Mouse (Mus musculus) CH12.LX (cell line): Measurements from ENCODE around the gene Ap2b1. TPM values are rescaled to one million over a fixed set of nuclear protein-coding genes. Genes with fewer than 3 reads are reported as not detected.

ENCODE experiments used
- DNase-seq: peaks from one replicate; pipeline ENCODE4 v3.0.0-alpha.2; 2013; ENCODE audit errors: extremely low read depth
- H3K27ac ChIP-seq: 2 replicates; pipeline ENCODE4 v1.5.1; 2012; ENCODE audit warnings: low read depth, mild to moderate bottlenecking, control low read depth, moderate library complexity; ENCODE audit not compliant: insufficient read depth
- H3K27me3 ChIP-seq: replicated peaks from 2 replicates; pipeline ENCODE3; 2012; ENCODE audit warnings: inconsistent platforms
- H3K36me3 ChIP-seq, 2 experiments: replicated peaks in 1 of 2; 2 replicates each; pipeline versions ENCODE3 to v1.6.1; 2012; ENCODE audit warnings: inconsistent platforms in 1 of 2, low read length in 1 of 2, mild to moderate bottlenecking in 1 of 2, mixed read lengths in 1 of 2, moderate library complexity in 1 of 2; ENCODE audit not compliant: control insufficient read depth in 1 of 2, insufficient read depth in 1 of 2
- H3K4me1 ChIP-seq, 2 experiments: 2 replicates each; pipeline ENCODE4 v1.6.1; 2012; ENCODE audit warnings: inconsistent platforms in 1 of 2, moderate library complexity in 1 of 2; ENCODE audit not compliant: insufficient read depth in 2 of 2, control insufficient read depth in 1 of 2
- H3K4me2 ChIP-seq: 2 replicates; pipeline ENCODE4 v1.6.1; 2012; ENCODE audit warnings: low read depth, mild to moderate bottlenecking, control low read depth; ENCODE audit not compliant: poor library complexity, insufficient read depth, severe bottlenecking
- H3K4me3 ChIP-seq, 3 experiments: fragments of 150-350 bp in 1 of 3; sonication (generic) in 1 of 3; replicated peaks in 1 of 3; 2 replicates each; pipeline versions ENCODE3 to v1.5.1; 2011 to 2012; ENCODE audit warnings: low read depth in 2 of 3, low read length in 2 of 3, mild to moderate bottlenecking in 2 of 3, moderate library complexity in 2 of 3, control low read depth in 1 of 3, improper control_type of control experiment in 1 of 3, inconsistent platforms in 1 of 3, mixed read lengths in 1 of 3; ENCODE audit not compliant: poor library complexity in 1 of 3
- H3K79me2 ChIP-seq: replicated peaks from 2 replicates; pipeline ENCODE4 v1.6.1; 2012; ENCODE audit warnings: mild to moderate bottlenecking, moderate library complexity; ENCODE audit not compliant: control insufficient read depth, poor library complexity, insufficient read depth, severe bottlenecking; ENCODE audit errors: extremely low read depth
- H3K9ac ChIP-seq: 2 replicates; pipeline ENCODE4 v1.6.1; 2012; ENCODE audit warnings: low read depth, mild to moderate bottlenecking, control low read depth, moderate library complexity; ENCODE audit not compliant: insufficient read depth
- H3K9me3 ChIP-seq: replicated peaks from 2 replicates; pipeline ENCODE3; 2012; ENCODE audit warnings: low read length, inconsistent platforms, mixed read lengths
- BHLHE40 ChIP-seq: IDR thresholded peaks from 2 replicates; pipeline ENCODE4 v1.6.1; 2011; ENCODE audit warnings: mild to moderate bottlenecking, low read depth, low read length, improper control_type of control experiment
- CHD1 ChIP-seq: IDR thresholded peaks from 2 replicates; pipeline ENCODE4 v1.6.1; 2012; ENCODE audit warnings: low read depth, low read length, improper control_type of control experiment, inconsistent platforms
- CHD2 ChIP-seq: IDR thresholded peaks from 2 replicates; pipeline ENCODE4 v1.6.1; 2011; ENCODE audit warnings: low read length, improper control_type of control experiment
- CTCF ChIP-seq, 2 experiments: IDR thresholded peaks in 1 of 2; conservative IDR thresholded peaks in 1 of 2; 2 replicates each; pipeline ENCODE4 v1.5.1; 2011 to 2012; ENCODE audit warnings: low read depth in 2 of 2, low read length in 2 of 2, improper control_type of control experiment in 1 of 2, inconsistent platforms in 1 of 2, mild to moderate bottlenecking in 1 of 2, moderate library complexity in 1 of 2
- E2F4 ChIP-seq: IDR thresholded peaks from 2 replicates; pipeline ENCODE4 v1.6.1; 2011; ENCODE audit warnings: low read depth, low read length, improper control_type of control experiment; ENCODE audit not compliant: insufficient replicate concordance
- ELF1 ChIP-seq: IDR thresholded peaks from 2 replicates; pipeline ENCODE4 v1.6.1; 2014; ENCODE audit warnings: low read depth, mild to moderate bottlenecking, inconsistent platforms, low read length, improper control_type of control experiment
- GABPA ChIP-seq: IDR thresholded peaks from 2 replicates; pipeline ENCODE4 v1.6.1; 2012; ENCODE audit warnings: low read depth, low read length, improper control_type of control experiment, inconsistent platforms; ENCODE audit not compliant: insufficient replicate concordance
- HCFC1 ChIP-seq: IDR thresholded peaks from 2 replicates; pipeline ENCODE4 v1.6.1; 2012; ENCODE audit warnings: low read depth, mild to moderate bottlenecking, inconsistent platforms, low read length, improper control_type of control experiment
- IRF4 ChIP-seq: IDR thresholded peaks from 2 replicates; pipeline ENCODE4 v1.6.1; 2014; ENCODE audit warnings: low read depth, mild to moderate bottlenecking, inconsistent platforms, low read length, improper control_type of control experiment
- JUN ChIP-seq: IDR thresholded peaks from 2 replicates; pipeline ENCODE4 v1.6.1; 2011; ENCODE audit warnings: low read depth, mild to moderate bottlenecking, low read length, improper control_type of control experiment, moderate library complexity; ENCODE audit not compliant: insufficient read depth
- JUND ChIP-seq: conservative IDR thresholded peaks from 2 replicates; pipeline ENCODE4 v1.6.1; 2011; ENCODE audit warnings: low read depth, low read length, improper control_type of control experiment
- MXI1 ChIP-seq: IDR thresholded peaks from 2 replicates; pipeline ENCODE4 v1.6.1; 2011; ENCODE audit warnings: mild to moderate bottlenecking, low read depth, low read length, improper control_type of control experiment
- MYC ChIP-seq: IDR thresholded peaks from 2 replicates; pipeline ENCODE4 v1.6.1; 2011; ENCODE audit warnings: low read depth, mild to moderate bottlenecking, improper control_type of control experiment, low read length
- NELFE ChIP-seq: IDR thresholded peaks from 2 replicates; pipeline ENCODE4 v1.6.1; 2011; ENCODE audit warnings: low read depth, low read length, improper control_type of control experiment
- PAX5 ChIP-seq: IDR thresholded peaks from 2 replicates; pipeline ENCODE4 v1.6.1; 2012; ENCODE audit warnings: low read length, inconsistent platforms, mixed read lengths
- POLR2A ChIP-seq: IDR thresholded peaks from 2 replicates; pipeline ENCODE4 v1.6.1; 2011; ENCODE audit warnings: low read depth, mild to moderate bottlenecking, improper control_type of control experiment, low read length
- RCOR1 ChIP-seq: conservative IDR thresholded peaks from 2 replicates; pipeline ENCODE4 v1.6.1; 2012; ENCODE audit warnings: low read depth, mild to moderate bottlenecking, inconsistent platforms, low read length, improper control_type of control experiment
- SMC3 ChIP-seq: IDR thresholded peaks from 2 replicates; pipeline ENCODE4 v1.6.1; 2011; ENCODE audit warnings: low read depth, low read length, improper control_type of control experiment
- TBP ChIP-seq: conservative IDR thresholded peaks from 2 replicates; pipeline ENCODE4 v1.6.1; 2011; ENCODE audit warnings: low read depth, low read length, improper control_type of control experiment
- TCF12 ChIP-seq: IDR thresholded peaks from 2 replicates; pipeline ENCODE4 v1.6.1; 2014; ENCODE audit warnings: low read depth, mild to moderate bottlenecking, inconsistent platforms, low read length, improper control_type of control experiment
- UBTF ChIP-seq: IDR thresholded peaks from 2 replicates; pipeline ENCODE4 v1.6.1; 2012; ENCODE audit warnings: low read depth, mild to moderate bottlenecking, inconsistent platforms, low read length, improper control_type of control experiment, moderate library complexity
- USF1 ChIP-seq: IDR thresholded peaks from 2 replicates; pipeline ENCODE4 v1.6.1; 2014; ENCODE audit warnings: low read depth, mild to moderate bottlenecking, inconsistent platforms, low read length, improper control_type of control experiment
- USF2 ChIP-seq: conservative IDR thresholded peaks from 2 replicates; pipeline ENCODE4 v1.6.1; 2011; ENCODE audit warnings: low read depth, low read length, improper control_type of control experiment
- ZC3H11A ChIP-seq: IDR thresholded peaks from 2 replicates; pipeline ENCODE4 v1.6.1; 2012; ENCODE audit warnings: low read depth, mild to moderate bottlenecking, inconsistent platforms, low read length, improper control_type of control experiment
- ZKSCAN1 ChIP-seq: IDR thresholded peaks from 2 replicates; pipeline ENCODE4 v1.6.1; 2012; ENCODE audit warnings: low read depth, inconsistent platforms, low read length, improper control_type of control experiment, borderline replicate concordance
- ZMIZ1 ChIP-seq: IDR thresholded peaks from 2 replicates; pipeline ENCODE4 v1.6.1; 2012; ENCODE audit warnings: low read depth, mild to moderate bottlenecking, inconsistent platforms, low read length, improper control_type of control experiment
- ZNF384 ChIP-seq: IDR thresholded peaks from 2 replicates; pipeline ENCODE4 v1.6.1; 2012; ENCODE audit warnings: low read depth, low read length, improper control_type of control experiment, inconsistent platforms
- dilution Hi-C: fragments of 300-500 bp; cut with MboI; formaldehyde crosslinking; loops from 2 replicates; pipeline ENCODE4 v1.14.3; 2020; ENCODE audit warnings: low sequenced_read_pairs; ENCODE audit not compliant: extremely low pct_unique_long_range_greater_than_20kb, extremely low pct_ligation_motif_present
- in situ Hi-C: fragments of 300-500 bp; cut with MboI; formaldehyde crosslinking; loops from 3 replicates; pipeline ENCODE4 v1.14.3; 2019; ENCODE audit warnings: low sequenced_read_pairs, low pct_ligation_motif_present, low pct_unique_long_range_greater_than_20kb, mixed read lengths
- polyA plus RNA-seq: library from polyadenylated mRNA; unstranded; fragments of >175 nt; gene quantifications from 2 replicates; pipeline ENCODE4 v1.2.1, GENCODE M21; 2012; ENCODE audit warnings: low read depth; ENCODE audit not compliant: insufficient read length
- total RNA-seq, 2 experiments: library from RNA; depleted of rRNA; stranded (reverse); fragments of 300-350 nt in 1 of 2; fragments of >200 nt in 1 of 2; gene quantifications; 2 replicates each; pipeline ENCODE4 v1.2.3; 2012 to 2014

The Ap2b1 gene
- total and polyA plus RNA-seq, 3 experiments, result 58.3 to 78.8 (median 59.1) TPM

GRCm38 (mm10) chr11:83291375-83292250 lies 7.2 kb upstream of the Ap2b1 start (continued):
- TF ChIP-seq E2F4 (no peak; the same call in 1 of the 2 replicates), HCFC1 (peak; percentile 83), UBTF (peak; percentile 55; the same call in 1 of the 2 replicates), TCF12 (peak; percentile 93), MYC (0 out of 2 replicates have a peak, but pooled peaks have one; percentile 37), CHD1 (peak; percentile 89), POLR2A (peak; percentile 97), ZNF384 (peak; percentile 92), JUND (0 out of 2 replicates have a peak, but pooled peaks have one; percentile 15), MXI1 (peak; percentile 69), RCOR1 (no peak), NELFE (peak; percentile 97), ELF1 (peak; percentile 74), IRF4 (peak; percentile 70), USF2 (peak; percentile 99)

- dilution Hi-C loops, result no loop called here
- Histone ChIP-seq H3K36me3 (peaks cover 17 to 35% of the 10 kb centered on the region in 2 experiments), H3K27ac (no peak overlapping the region), H3K4me1 (peaks cover 6 to 58% of the 10 kb centered on the region in 2 experiments; a peak in 3 of 4 replicates), H3K27me3 (no peaks in the 10 kb centered on the region), H3K79me2 (peaks cover 59% of the 10 kb centered on the region), H3K4me2 (peak overlapping the region; percentile 98), H3K9ac (peak overlapping the region; percentile 85), H3K4me3 (peak overlapping the region; percentile 65 to 89 (median 66)), H3K9me3 (no peaks in the 10 kb centered on the region)
- no peak for DNase-seq
- in situ Hi-C loops, result no loop called here
- no peak for TF ChIP-seq GABPA
- no peak for TF ChIP-seq ZC3H11A
- TF ChIP-seq ZNF384, result no peak
- TF ChIP-seq IRF4, result no peak
- TF ChIP-seq USF1, result no peak
- no peak for TF ChIP-seq ZMIZ1
- no peak for TF ChIP-seq TBP
- no peak for TF ChIP-seq SMC3
- TF ChIP-seq PAX5, result no peak
- TF ChIP-seq NELFE, result no peak
- TF ChIP-seq CTCF (conservative IDR thresholded peaks at IDR 0.05 in 1 of 2, IDR thresholded peaks at IDR 0.05 in 1 of 2; ENCODE audit: low read depth in 2 of 2, low read length in 2 of 2), result no peak
- no peak for TF ChIP-seq ZKSCAN1
- no peak for TF ChIP-seq USF2
- TF ChIP-seq CHD1, result no peak; the same call in 1 of the 2 replicates
- no peak for TF ChIP-seq POLR2A
- TF ChIP-seq BHLHE40, result no peak
- no peak for TF ChIP-seq E2F4
- TF ChIP-seq ELF1, result no peak
- TF ChIP-seq CHD2, result no peak
- no peak for TF ChIP-seq JUN
- TF ChIP-seq, all 38 proteins: peak for 0
Measured at GRCm38 (mm10) chr11:83292251-83292587, 6.6 kb upstream of the Ap2b1 start.
